Mouse (Mus musculus) midbrain, embryonic 11.5 days (tissue): ENCODE measurements at regions not wholly inside any gene's neighbourhood (a gene's known extent, or its start where the extent isn't known, plus 50 kb on each side); places are given as distances from the start of the nearest gene placed in this dataset.

Experiments used
- ATAC-seq: fragments of 200-750 bp; cut with Nextera tagmentation; 2 replicates; pipeline ENCODE4 v1.8.0; 2017; ENCODE audit warnings: moderate TSS enrichment, moderate library complexity; ENCODE audit not compliant: low FRiP score
- DNase-seq: peaks from one replicate; pipeline ENCODE4 v3.0.0; 2015; ENCODE audit warnings: low spot score; ENCODE audit errors: missing footprints
- H3K27ac ChIP-seq: fragments of 300-500 bp; sonication (generic); 2 replicates; pipeline ENCODE4 v1.5.1; 2014; ENCODE audit warnings: low read depth, low read length
- H3K27me3 ChIP-seq: fragments of 300-500 bp; sonication (generic); 2 replicates; pipeline ENCODE4 v1.6.1; 2014; ENCODE audit warnings: mild to moderate bottlenecking, low read length, moderate library complexity, mixed read lengths; ENCODE audit not compliant: control insufficient read depth, insufficient read depth
- H3K36me3 ChIP-seq: fragments of 300-500 bp; sonication (generic); 2 replicates; pipeline ENCODE4 v1.6.1; 2014; ENCODE audit warnings: mild to moderate bottlenecking, low read length, moderate library complexity, mixed read lengths; ENCODE audit not compliant: control insufficient read depth, insufficient read depth
- H3K4me1 ChIP-seq: fragments of 300-500 bp; sonication (generic); 2 replicates; pipeline ENCODE4 v1.6.1; 2014; ENCODE audit warnings: low read length; ENCODE audit not compliant: control insufficient read depth, insufficient read depth
- H3K4me2 ChIP-seq: fragments of 300-500 bp; sonication (generic); 2 replicates; pipeline ENCODE4 v1.6.1; 2014; ENCODE audit warnings: mild to moderate bottlenecking, moderate library complexity
- H3K4me3 ChIP-seq: fragments of 300-500 bp; sonication (generic); 2 replicates; pipeline ENCODE4 v1.5.1; 2014; ENCODE audit warnings: low read depth, low read length
- H3K9ac ChIP-seq: fragments of 300-500 bp; sonication (generic); 2 replicates; pipeline ENCODE4 v1.6.1; 2014; ENCODE audit warnings: low read length
- H3K9me3 ChIP-seq: fragments of 300-500 bp; sonication (generic); 2 replicates; pipeline ENCODE4 v1.6.1; 2016; ENCODE audit warnings: low read length; ENCODE audit not compliant: control insufficient read depth
- WGBS: fragments of 180-500 bp; shearing (Covaris S2); extraction: QIAGEN DNeasy Blood & Tissue Kit; methylation state at CpG from one replicate; pipeline ENCODE4 v1.1.7; 2014; 5-methylcytosine and 5-hydroxymethylcytosine counted together

DNA sequence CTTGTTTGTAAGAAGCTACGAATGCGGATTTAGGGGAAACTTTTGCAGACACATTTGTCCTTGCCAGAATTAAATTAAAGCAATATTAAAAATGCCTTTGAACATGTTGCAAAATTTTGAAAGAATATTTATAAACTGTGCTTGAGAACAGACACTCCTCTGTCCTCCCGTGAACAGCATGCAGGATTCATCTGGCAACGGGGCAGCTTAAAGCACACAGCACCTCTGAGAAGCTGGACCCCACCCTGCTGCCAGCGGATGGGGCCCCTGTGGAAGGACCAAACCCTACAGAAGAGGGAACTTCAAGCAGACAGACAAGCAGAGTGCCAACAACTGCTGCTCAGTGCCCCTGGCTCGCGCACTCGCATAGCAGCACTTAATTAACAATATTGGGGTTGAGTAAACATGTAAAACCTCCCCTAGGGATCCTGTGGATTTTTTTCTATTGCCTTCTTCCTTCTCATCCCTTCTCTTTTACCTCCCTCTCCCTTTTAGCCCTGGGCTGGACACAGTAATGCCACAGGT, 226.6 kb downstream of the Irx1 start:
- Histone ChIP-seq H3K36me3 (no peaks in the 10 kb centered on the region), H3K9me3 (no peaks in the 10 kb centered on the region), H3K4me3 (no peak overlapping the region), H3K27me3 (no peaks in the 10 kb centered on the region), H3K27ac (no peak overlapping the region), H3K4me1 (no peaks in the 10 kb centered on the region), H3K9ac (no peak overlapping the region), H3K4me2 (no peak overlapping the region)
- WGBS: 82% methylated on average over 8 of the region's 8 CpGs
- DNase-seq (no peak), ATAC-seq (no peak)

DNA sequence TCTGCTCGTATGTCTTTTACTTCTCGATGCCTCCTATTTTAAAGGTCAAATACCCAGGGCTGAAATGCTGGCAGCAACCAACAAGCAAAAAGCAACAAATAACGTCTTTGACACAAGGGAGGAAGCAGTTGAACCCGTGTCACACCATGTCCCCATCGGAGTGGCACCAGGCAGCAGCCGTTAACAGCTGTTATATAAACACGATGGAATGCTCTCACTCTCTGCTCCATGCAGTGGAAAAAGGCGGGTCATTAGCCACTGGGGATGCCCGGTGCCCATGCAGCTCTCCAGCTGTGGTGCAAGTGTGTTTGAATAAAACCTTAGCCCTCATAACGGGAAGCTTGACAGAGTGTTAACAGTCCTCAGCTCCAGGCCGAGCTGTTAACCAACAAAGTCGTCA, 229.3 kb downstream of the Irx1 start:
- Histone ChIP-seq H3K4me3 (no peak overlapping the region), H3K9ac (no peak overlapping the region), H3K4me2 (no peak overlapping the region), H3K4me1 (no peaks in the 10 kb centered on the region), H3K9me3 (no peaks in the 10 kb centered on the region), H3K27ac (no peak overlapping the region), H3K27me3 (no peaks in the 10 kb centered on the region), H3K36me3 (no peaks in the 10 kb centered on the region)
- WGBS: 70% methylated on average over 12 of the region's 12 CpGs
- DNase-seq (no peak), ATAC-seq (no peak)

DNA sequence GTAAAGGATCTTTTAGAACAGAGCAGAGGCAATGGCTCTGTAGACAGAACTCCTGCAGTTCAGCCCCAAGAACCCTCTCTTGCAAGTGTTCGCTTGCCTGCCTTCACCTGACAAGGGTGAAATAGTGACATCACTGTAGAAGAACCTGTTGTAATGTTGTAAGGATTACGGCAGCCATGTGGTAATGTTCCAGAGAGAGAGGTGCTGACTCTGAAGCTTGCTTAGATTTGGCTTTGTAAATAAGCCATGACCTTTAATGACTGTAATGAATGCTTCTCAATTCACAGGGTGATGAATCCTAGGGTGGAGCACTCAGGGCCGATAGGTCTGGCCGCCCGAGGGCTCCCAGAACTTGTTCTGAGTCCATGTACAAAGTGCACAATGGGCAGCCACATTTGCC, 230.2 kb downstream of the Irx1 start:
- 95% methylated on average over 5 of the region's 5 CpGs for WGBS
- H3K4me3 ChIP-seq: no peak overlapping the region
- no peaks in the 10 kb centered on the region for H3K4me1 ChIP-seq
- no peaks in the 10 kb centered on the region for H3K36me3 ChIP-seq
- no peaks in the 10 kb centered on the region for H3K27me3 ChIP-seq
- no peak overlapping the region for H3K9ac ChIP-seq
- H3K9me3 ChIP-seq: no peaks in the 10 kb centered on the region
- H3K4me2 ChIP-seq: no peak overlapping the region
- DNase-seq (no peak), ATAC-seq (no peak)
- H3K27ac ChIP-seq: no peak overlapping the region

DNA sequence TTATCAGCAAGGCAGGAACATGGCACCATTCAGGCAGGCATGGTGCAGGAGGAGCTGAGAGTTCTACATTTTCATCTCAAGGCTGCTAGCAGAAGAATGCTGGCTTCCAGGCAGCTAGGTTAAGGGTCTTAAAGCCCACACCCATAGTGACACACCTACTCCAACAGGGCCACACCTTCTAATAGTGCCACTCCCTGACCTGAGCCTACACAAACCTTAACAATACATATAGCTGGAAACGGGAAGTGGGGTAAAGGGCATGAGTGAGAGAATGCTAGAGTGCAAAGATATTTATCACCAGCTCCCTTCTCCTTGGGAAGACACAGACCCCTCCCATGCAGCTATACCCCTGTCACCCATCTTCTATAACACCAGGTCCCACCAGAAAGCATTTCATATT, 230.6 kb downstream of the Irx1 start:
- no peak for DNase-seq
- H3K4me1 ChIP-seq: no peaks in the 10 kb centered on the region
- no peak for ATAC-seq
- H3K9me3 ChIP-seq: no peaks in the 10 kb centered on the region
- H3K4me3 ChIP-seq: no peak overlapping the region
- H3K36me3 ChIP-seq: no peaks in the 10 kb centered on the region
- H3K9ac ChIP-seq: no peak overlapping the region
- 81% methylated on average over 1 of the region's 1 CpGs for WGBS
- no peaks in the 10 kb centered on the region for H3K27me3 ChIP-seq
- H3K27ac ChIP-seq: no peak overlapping the region
- no peak overlapping the region for H3K4me2 ChIP-seq

DNA sequence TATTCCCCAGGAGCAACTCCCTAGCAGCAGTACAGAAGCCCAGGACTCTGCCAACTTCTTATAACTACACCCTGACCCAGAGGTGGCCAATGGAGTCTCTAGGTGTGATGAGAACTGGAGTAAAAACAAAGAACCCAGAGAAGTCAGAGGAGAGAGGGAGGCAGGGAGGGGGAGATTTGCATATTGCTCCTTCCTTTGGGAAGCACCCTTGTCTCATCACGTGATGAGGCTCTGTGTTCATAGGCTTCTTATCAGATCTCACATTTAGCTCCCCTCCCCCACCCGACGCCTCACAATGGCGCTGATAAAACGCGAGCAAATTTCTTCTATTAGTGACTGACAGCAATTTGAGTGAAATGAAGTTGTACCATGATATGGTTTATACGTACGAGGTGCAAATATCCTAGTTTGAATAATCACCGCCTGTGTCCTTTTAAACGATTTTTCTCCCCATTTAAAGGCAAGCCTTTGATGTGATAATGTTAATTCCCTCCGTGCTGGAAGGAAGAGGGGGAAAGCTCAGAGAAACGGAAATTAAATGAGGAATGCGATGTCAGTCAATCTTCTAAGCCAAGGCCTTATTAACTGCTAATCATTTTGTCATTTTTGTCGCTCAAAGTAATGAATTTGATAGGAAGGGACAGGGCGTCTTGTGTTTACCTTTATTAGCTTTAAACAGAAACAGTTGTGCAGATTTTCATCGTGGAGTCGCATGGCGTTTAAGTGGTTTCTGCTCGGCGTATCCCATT, 273.3 kb downstream of the Irx1 start:
- Histone ChIP-seq H3K9me3 (no peaks in the 10 kb centered on the region), H3K4me1 (peaks cover 7% of the 10 kb centered on the region), H3K27ac (no peak overlapping the region), H3K27me3 (no peaks in the 10 kb centered on the region), H3K9ac (no peak overlapping the region), H3K36me3 (no peaks in the 10 kb centered on the region), H3K4me3 (no peak overlapping the region), H3K4me2 (peak overlapping the region; percentile 27)
- WGBS: 20% methylated on average over 20 of the region's 20 CpGs
- peak; percentile 74 for ATAC-seq
- peak; percentile 91 for DNase-seq

DNA sequence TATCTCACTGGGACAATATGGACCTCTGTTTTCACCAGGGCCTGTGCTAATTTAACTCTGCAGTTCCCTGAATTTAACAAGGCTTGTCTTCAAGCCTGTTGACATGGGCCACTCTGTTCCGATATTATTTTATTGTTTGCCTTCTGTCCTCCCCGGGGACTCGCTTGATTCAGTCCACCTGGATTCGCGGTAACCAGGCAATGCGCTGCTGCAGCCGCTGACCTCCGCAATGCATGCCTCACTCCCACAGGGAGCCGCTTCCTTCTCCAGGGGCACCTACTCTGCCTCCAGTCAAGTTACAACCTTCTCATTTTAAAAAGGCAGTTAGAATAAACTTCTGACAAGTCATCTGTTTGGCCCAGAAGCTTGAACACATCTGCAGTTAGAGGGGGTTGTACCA, 274.3 kb downstream of the Irx1 start:
- no peak overlapping the region for H3K27ac ChIP-seq
- H3K27me3 ChIP-seq: no peaks in the 10 kb centered on the region
- no peaks in the 10 kb centered on the region for H3K9me3 ChIP-seq
- no peaks in the 10 kb centered on the region for H3K36me3 ChIP-seq
- no peak for DNase-seq
- no peak overlapping the region for H3K4me2 ChIP-seq
- no peak overlapping the region for H3K9ac ChIP-seq
- no peak for ATAC-seq
- no peak overlapping the region for H3K4me3 ChIP-seq
- WGBS: 48% methylated on average over 9 of the region's 9 CpGs
- H3K4me1 ChIP-seq: peaks cover 7% of the 10 kb centered on the region

DNA sequence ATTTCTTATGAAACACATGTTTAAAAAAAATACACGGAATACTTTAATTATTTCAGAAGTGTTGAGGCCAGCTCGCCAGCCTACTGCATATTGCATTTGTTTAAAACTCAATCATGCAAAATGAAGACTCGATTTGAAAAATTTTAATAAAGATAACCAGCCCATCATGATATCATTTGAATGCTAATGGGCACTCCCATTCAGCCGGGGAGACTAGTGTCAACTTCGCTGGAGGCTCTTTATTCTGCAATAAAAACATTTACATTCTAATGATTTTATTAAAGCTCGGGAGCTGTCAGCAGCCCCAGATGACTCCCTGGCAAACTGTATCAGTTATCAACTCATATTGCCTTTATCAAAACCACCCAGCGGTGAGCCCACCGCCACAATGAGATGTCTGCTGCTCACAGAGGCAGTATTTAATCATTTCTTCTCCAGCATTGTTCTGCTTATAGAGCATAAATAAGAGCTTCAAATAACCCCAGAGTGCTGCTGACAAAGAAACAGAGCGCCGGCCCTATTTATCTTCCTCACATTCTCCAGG, 287.4 kb downstream of the Irx1 start:
- ATAC-seq: no peak
- Histone ChIP-seq H3K9me3 (no peaks in the 10 kb centered on the region), H3K4me2 (no peak overlapping the region), H3K36me3 (no peaks in the 10 kb centered on the region), H3K4me1 (0 out of 2 replicates have a peak, but pooled peaks cover 2% of the 10 kb centered on the region), H3K4me3 (no peak overlapping the region), H3K27ac (no peak overlapping the region), H3K9ac (no peak overlapping the region), H3K27me3 (no peaks in the 10 kb centered on the region)
- WGBS: 79% methylated on average over 10 of the region's 10 CpGs
- DNase-seq: no peak

DNA sequence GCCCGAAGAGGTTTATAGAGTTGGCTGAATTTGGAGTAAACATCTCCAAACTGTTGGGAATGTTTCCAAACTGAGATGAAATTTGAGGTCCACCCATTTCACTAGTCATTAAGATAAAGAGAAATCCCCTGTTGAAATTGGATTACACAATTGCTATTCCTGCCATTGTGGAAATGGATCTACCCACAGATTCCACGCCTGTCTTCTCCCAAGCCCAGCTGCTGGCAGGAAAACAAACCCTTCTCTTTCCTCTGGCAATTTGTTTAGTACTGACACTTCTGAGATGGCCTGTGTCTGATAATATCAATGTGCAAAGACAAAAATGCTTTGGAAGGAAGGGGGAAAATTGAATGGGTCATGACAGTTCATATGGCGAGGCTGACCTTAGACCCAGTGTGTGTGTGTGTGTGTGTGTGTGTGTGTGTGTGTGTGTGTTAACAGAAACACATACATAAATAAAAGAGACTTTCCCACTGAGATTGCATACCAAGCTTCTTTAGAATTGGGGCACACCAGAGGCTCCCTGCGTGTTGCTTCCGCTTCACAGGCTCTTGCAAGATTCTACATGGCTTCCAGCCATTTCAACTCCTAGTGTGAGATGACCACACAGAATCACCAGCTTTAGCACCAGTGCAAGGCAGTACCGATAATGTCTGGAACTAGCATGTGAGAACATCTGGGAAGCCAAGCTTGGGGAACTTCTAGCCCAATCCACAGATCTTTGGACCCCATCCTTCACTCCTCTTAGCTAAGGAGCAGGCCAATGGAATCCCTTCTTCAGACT, 293.4 kb downstream of the Irx1 start:
- no peaks in the 10 kb centered on the region for H3K9me3 ChIP-seq
- 92% methylated on average over 6 of the region's 6 CpGs for WGBS
- H3K36me3 ChIP-seq: no peaks in the 10 kb centered on the region
- ATAC-seq (no peak), DNase-seq (no peak)
- H3K4me1 ChIP-seq: no peaks in the 10 kb centered on the region; the same call in 1 of the 2 replicates
- no peak overlapping the region for H3K9ac ChIP-seq
- H3K27me3 ChIP-seq: no peaks in the 10 kb centered on the region
- H3K4me3 ChIP-seq: no peak overlapping the region
- no peak overlapping the region for H3K4me2 ChIP-seq
- H3K27ac ChIP-seq: no peak overlapping the region

DNA sequence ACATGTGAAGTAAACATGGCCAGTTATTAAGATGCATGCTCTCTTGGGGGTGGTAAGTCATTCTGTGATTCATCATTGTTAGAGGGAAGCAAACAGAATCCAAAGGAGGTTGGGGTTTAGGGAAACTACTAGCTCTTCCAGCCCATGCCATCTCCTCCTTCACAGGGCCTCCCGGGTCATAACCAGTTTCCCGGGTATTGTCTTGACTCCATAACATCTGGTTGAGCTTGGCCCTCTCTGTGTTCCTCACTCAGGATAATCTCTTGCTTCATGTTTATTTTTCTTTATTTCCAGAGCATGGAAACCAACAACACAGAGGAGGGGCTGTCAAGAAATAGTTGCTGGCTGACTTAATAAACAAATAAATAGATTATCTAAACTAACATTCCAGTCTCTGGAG, 295.3 kb downstream of the Irx1 start:
- H3K27me3 ChIP-seq: no peaks in the 10 kb centered on the region
- no peak overlapping the region for H3K9ac ChIP-seq
- DNase-seq (no peak), ATAC-seq (no peak)
- WGBS: 82% methylated on average over 2 of the region's 2 CpGs
- H3K4me2 ChIP-seq: no peak overlapping the region
- no peaks in the 10 kb centered on the region; the same call in 1 of the 2 replicates for H3K4me1 ChIP-seq
- H3K9me3 ChIP-seq: no peaks in the 10 kb centered on the region
- H3K4me3 ChIP-seq: no peak overlapping the region
- H3K36me3 ChIP-seq: no peaks in the 10 kb centered on the region
- no peak overlapping the region for H3K27ac ChIP-seq
